Mouse (Mus musculus) B cell, adult 67 days (primary cell): ENCODE results near the gene Cox10. TPM values are rescaled to one million over a fixed set of nuclear protein-coding genes. Genes with fewer than 3 reads are reported as not detected.

Source experiments
- total RNA-seq, 2 experiments: library from RNA; stranded (reverse); gene quantifications; 4 replicates each; pipeline ENCODE4 v1.2.4; 2023

The Cox10 gene
- 10 to 100 TPM; 16.6 to 19.4 TPM for total RNA-seq

DNA sequence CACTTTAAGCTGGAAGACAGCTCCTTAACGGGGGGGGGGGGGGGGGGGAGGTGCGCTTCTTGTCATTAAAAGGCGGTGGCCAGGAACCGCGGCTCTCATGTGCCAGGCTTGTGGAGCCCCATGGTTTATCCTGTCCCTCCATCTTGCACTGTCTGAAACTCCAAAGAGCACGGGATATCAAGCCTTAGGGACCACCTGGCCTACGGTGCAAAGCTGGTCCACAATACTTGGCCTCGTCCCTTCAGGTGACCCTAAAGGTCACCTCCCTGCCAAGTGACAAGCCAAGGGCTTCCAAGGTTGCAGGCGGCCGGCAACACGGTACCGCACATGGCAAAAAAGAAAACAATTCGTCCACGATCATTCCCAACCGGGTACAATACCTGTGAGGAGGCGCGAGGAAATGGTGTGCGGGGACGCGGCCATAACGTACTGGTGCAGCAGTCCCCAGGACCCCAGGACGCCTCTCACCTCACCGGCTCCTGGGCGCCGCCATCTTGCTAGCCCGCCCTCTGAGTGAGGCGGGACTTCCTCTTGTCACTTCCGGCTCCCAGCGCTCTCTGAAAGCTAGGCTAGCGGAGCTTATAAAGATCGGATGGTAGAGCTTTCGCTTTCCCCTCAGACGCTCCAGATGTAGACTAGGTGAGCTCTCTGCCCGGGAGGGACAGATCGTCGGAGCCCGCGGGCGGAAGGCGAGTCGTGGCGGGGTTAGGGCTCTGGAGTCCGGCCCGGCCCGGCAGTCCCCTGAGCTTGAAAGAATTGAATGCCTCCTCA is at the start of gene Cox10:
Gene Cox10 (minus strand): TSS at position 513 of the 771 bp plus-strand sequence.

GRCm38 (mm10) chr11:63922091-63922621 is 157.1 kb downstream of the Cox10 start, which contains the start of gene Hs3st3b1:
Gene Hs3st3b1 (minus strand): TSS chr11:63922290.

Other genes starting within 250 kb of the Cox10 start
- gene Hs3st3b1, start 157.2 kb downstream of the Cox10 start, total RNA-seq, result 10 to 100 TPM; 12.6 to 12.9 TPM